Mouse (Mus musculus): ENCODE results near the gene Cep97. TPM values are rescaled to one million over a fixed set of nuclear protein-coding genes. Genes with fewer than 3 reads are reported as not detected.
"Not testable (repeated sequence)": the region's sequence is repeated elsewhere in the genome, so short reads cannot be mapped to it uniquely, and the experiment has no call there.

Gene Cep97
- total RNA-seq, 2 experiments from 2014 or later = 16.0 to 19.6 TPM

DNA sequence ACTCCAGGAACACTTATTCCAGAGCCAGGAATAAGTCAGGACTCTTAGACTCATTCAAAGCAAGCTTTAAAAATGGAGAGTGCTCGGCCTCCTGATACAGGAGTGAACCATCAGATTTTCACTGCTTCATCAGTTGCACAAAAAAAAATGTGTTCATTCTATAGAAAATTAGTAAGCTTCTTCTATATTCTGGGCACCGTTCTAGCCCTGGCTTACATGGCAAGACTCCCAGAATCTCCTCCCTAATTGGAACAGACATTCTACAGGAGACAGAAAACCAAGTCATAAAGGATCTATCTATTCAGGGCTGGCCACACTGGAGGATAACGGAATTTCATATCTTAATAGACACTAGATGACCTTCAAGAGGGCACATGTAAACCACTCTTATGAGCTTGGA lies 73.6 kb downstream of the Cep97 start:
- DNase-seq (ENCODE audit: low spot score in 2 of 2) = no peak
- Histone ChIP-seq H3K27ac (no peak overlapping the region), H3K4me3 (no peak overlapping the region)
- TF ChIP-seq CTCF (conservative IDR thresholded peaks at IDR 0.05) = no peak

DNA sequence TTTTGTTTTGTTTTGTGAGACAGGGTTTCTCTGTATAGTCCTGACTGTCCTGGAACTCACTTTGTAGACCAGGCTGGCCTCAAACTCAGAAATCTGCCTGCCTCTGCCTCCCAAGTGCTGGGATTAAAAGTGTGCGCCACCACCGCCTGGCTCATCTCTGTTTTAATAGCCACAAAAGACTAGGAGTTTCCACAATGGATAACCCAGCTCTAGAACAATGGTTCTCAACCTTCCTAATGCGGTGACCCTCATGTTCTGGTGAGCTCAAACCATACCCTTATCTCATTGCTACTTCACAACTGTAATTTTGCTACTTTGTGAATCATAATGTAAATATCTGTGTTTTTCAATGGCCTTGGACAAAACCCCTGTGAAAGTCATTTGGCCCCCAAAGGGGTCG lies 75.2 kb downstream of the Cep97 start:
- H3K27ac ChIP-seq; DNase-seq (ENCODE audit: low spot score in 2 of 2); H3K4me3 ChIP-seq: not testable (repeated sequence)

DNA sequence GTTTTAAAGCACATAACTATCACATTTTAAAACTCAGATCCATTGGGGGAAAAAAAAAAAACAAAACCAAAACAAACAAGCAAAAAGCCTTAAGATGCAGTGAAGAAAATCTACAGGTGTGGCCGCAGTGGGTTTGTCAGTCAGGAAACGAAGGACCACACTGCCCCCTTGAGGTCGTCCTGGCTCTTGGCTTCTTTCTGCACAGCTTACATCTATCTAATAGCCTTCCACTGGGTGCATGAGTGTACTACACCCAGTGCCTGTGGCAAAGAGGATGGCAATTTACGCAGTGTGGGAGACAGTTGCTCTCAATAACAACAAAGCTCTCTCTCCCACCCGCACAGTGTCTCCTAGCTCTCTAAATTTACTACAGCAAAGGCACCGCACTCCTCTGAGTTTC lies 76.2 kb downstream of the Cep97 start:
- H3K4me3 ChIP-seq = no peak overlapping the region
- peak; percentile 46 to 68 for DNase-seq (ENCODE audit: low spot score in 2 of 2)
- peak; percentile 87 for TF ChIP-seq CTCF (conservative IDR thresholded peaks at IDR 0.05)
- H3K27ac ChIP-seq = no peak overlapping the region

DNA sequence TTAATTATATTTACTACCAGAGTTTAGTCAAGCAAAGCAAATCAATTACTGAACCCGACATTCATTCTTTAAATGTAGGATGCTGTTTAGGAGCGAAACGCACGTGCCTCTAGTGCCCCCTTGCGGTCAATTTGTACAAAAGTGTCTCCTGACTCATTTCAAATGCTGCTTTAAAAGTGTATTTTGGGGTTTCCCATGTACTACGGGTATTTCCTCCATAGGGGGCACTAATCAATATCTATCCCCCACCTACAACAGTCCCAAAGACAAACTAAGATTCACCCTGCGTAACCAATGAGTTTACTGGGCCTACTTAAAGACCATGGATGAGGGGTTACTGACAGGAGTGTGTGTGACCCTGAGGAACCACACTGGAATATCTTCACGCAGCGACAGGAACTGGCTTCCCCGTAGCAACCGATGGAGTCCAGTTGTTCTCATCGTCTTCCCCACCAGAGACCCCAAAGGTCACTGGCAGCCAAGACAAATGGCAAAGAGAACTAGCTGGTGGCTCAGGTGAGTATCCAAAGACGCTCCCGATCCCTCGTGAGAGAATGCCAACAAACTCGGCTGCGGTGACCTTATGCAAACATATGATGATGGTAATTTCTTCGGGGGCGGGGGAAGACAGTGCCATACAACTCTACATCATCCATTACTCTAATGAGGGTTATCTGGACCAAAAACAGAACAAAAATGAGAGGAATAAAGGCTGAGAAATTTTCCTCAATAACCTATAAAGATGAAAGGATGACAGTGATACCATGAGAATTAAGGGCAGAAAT lies 81.5 kb downstream of the Cep97 start:
- H3K4me3 ChIP-seq = no peak overlapping the region
- H3K27ac ChIP-seq = no peak overlapping the region
- peak; percentile 93 for TF ChIP-seq CTCF (conservative IDR thresholded peaks at IDR 0.05)
- DNase-seq (ENCODE audit: low spot score in 2 of 2) = peak; percentile 71 to 84

DNA sequence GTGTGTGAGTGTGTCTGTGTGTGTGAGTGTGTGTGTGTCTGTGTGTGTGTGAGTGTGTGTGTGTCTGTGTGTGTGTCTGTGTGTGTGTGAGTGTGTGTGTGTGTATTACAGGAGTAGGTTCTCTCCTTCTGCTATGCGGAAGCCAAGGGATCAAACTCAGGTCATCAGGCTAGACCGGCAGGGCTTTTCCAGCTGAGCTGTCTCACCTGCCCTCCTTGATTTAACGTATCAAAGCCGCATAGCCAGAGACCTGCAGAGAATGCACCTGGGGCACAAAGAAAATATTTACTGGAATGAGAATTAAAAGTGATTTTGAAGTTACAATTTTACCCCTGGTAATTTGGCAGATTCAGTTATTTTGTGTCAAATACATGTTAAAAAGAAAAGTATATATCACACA lies 82.1 kb downstream of the Cep97 start:
- no peak for DNase-seq (ENCODE audit: low spot score in 2 of 2)
- H3K27ac ChIP-seq = no peak overlapping the region
- no peak overlapping the region for H3K4me3 ChIP-seq
- TF ChIP-seq CTCF (conservative IDR thresholded peaks at IDR 0.05) = no peak

DNA sequence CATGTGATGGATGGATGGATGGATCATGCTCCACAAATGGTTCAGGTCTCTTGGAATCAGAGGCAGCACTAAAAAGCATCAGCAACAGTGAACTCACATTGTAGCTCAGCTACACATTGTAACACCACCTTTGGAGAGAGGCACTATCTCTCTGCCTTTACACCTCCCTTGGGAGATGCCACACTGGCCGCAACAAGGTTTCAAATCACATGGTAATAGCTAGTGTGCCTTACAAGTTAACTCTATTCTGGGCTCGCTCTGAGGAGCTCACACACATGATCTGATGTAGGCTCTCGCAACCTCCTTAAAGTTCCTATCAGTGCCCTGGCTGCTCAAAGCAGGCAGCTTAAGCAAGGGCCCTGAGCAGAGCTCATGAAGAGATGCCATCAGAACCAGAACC lies 84.2 kb downstream of the Cep97 start:
- no peak for DNase-seq (ENCODE audit: low spot score in 2 of 2)
- Histone ChIP-seq H3K27ac (no peak overlapping the region), H3K4me3 (no peak overlapping the region)
- no peak for TF ChIP-seq CTCF (conservative IDR thresholded peaks at IDR 0.05)

Other genes starting within 250 kb of the Cep97 start
- 1 to 10 TPM; 5.9 to 8.5 TPM for gene Nfkbiz, start 96.0 kb downstream of the Cep97 start, total RNA-seq (2021)
- gene Nxpe3, start 39.6 kb downstream of the Cep97 start, total RNA-seq (2021) = 10 to 100 TPM; 11.6 to 11.7 TPM
- 100 to 1,000 TPM; 399 to 405 TPM for gene Rpl24, start 31.4 kb upstream of the Cep97 start, total RNA-seq (2021)
- gene Zbtb11, start 39.0 kb upstream of the Cep97 start, total RNA-seq (2021) = 10 to 100 TPM; 49.6 to 52.3 TPM
- 100 to 1,000 TPM; 145 to 161 TPM for gene Pcnp, start 94.9 kb upstream of the Cep97 start, total RNA-seq (2021)
- gene Trmt10c, start 103.0 kb upstream of the Cep97 start, total RNA-seq (2021) = 1 to 10 TPM; 9.3 to 10.0 TPM
- gene Senp7, start 113.5 kb upstream of the Cep97 start, total RNA-seq (2021) = 10 to 100 TPM; 42.3 to 53.5 TPM